Mouse (Mus musculus): ENCODE measurements around the gene Ppp1r1c.

Ppp1r1c gene

GRCm38 (mm10) chr2:79865275-79865999 is 157.9 kb downstream of the Ppp1r1c start:
- DNase-seq (ENCODE audit: low spot score): no peak

Data from spleen, adult 12 weeks (tissue).